Mouse (Mus musculus) midbrain, embryonic 15.5 days (tissue): ENCODE data around the gene Churc1. TPM values are rescaled to one million over a fixed set of nuclear protein-coding genes. Genes with fewer than 3 reads are reported as not detected.
A peak's percentile ranks its signal among the peaks of the same experiment; 100 is the strongest.
"Not testable (repeated sequence)": the region's sequence is repeated elsewhere in the genome, so short reads cannot be mapped to it uniquely, and the experiment has no call there.

Experiments
- ATAC-seq: fragments of 200-750 bp; cut with Nextera tagmentation; replicated peaks from 2 replicates; pipeline ENCODE4 v1.8.0; 2017; ENCODE audit warnings: moderate TSS enrichment
- H3K27ac ChIP-seq: fragments of 300-500 bp; sonication (generic); 2 replicates; pipeline ENCODE4 v1.5.1; 2015; ENCODE audit warnings: mild to moderate bottlenecking, inconsistent platforms
- H3K27me3 ChIP-seq: fragments of 300-500 bp; sonication (generic); replicated peaks from 2 replicates; pipeline ENCODE4 v1.6.1; 2015; ENCODE audit warnings: inconsistent platforms
- H3K36me3 ChIP-seq: fragments of 300-500 bp; sonication (generic); replicated peaks from 2 replicates; pipeline ENCODE4 v1.6.1; 2015; ENCODE audit warnings: inconsistent platforms
- H3K4me1 ChIP-seq: fragments of 300-500 bp; sonication (generic); 2 replicates; pipeline ENCODE4 v1.6.1; 2015; ENCODE audit warnings: inconsistent platforms
- H3K4me2 ChIP-seq: fragments of 300-500 bp; sonication (generic); 2 replicates; pipeline ENCODE4 v1.6.1; 2015; ENCODE audit warnings: inconsistent platforms, mild to moderate bottlenecking, moderate library complexity
- H3K4me3 ChIP-seq: fragments of 300-500 bp; sonication (generic); 2 replicates; pipeline ENCODE4 v1.5.1; 2015; ENCODE audit warnings: mild to moderate bottlenecking, inconsistent platforms
- H3K9ac ChIP-seq: fragments of 300-500 bp; sonication (generic); 2 replicates; pipeline ENCODE4 v1.6.1; 2015; ENCODE audit warnings: mild to moderate bottlenecking, inconsistent platforms
- H3K9me3 ChIP-seq: fragments of 300-500 bp; sonication (generic); 2 replicates; pipeline ENCODE4 v1.6.1; 2016; ENCODE audit warnings: inconsistent platforms
- WGBS: fragments of 180-500 bp; shearing (Covaris S2); methylation state at CpG from one replicate; pipeline ENCODE4 v1.1.7; 2015; ENCODE audit warnings: mixed read lengths; 5-methylcytosine and 5-hydroxymethylcytosine counted together
- polyA plus RNA-seq: library from polyadenylated mRNA; unstranded; fragments of >200 nt; fragmentation: Nextera tagmentation; extraction: Ambion mirVana; gene quantifications from 2 replicates; pipeline ENCODE4 v1.2.1, GENCODE M21; 2015

Churc1 gene
- polyA plus RNA-seq, 1 experiment from 2014 or later, result 127 TPM

DNA sequence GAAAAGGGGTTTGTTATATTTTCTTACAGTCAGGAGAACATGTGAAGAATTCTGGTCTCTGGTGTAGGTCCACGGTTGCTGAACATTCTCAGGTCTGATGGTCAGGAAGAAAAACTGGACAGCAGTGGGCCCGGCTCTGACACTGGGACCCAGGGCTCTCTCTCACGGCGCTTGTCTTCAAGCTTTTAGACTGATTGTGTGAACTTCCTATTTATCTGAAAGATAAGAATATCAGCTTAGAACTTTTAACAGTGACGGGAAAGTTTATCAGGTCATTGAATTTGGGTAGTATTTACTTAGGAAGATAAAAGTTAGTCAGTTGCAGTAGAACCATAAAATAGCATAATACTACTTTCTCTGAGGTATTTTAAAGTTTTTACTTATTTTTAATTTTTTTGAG lies 11.6 kb downstream of the Churc1 start:
- Histone ChIP-seq H3K27me3 (no peaks in the 10 kb centered on the region), H3K4me2 (no peak overlapping the region), H3K4me1 (no peaks in the 10 kb centered on the region), H3K27ac (no peak overlapping the region), H3K9ac (no peak overlapping the region), H3K36me3 (no peaks in the 10 kb centered on the region), H3K9me3 (no peaks in the 10 kb centered on the region), H3K4me3 (no peak overlapping the region)
- no peak for ATAC-seq
- WGBS, result 96% methylated on average over 5 of the region's 5 CpGs

DNA sequence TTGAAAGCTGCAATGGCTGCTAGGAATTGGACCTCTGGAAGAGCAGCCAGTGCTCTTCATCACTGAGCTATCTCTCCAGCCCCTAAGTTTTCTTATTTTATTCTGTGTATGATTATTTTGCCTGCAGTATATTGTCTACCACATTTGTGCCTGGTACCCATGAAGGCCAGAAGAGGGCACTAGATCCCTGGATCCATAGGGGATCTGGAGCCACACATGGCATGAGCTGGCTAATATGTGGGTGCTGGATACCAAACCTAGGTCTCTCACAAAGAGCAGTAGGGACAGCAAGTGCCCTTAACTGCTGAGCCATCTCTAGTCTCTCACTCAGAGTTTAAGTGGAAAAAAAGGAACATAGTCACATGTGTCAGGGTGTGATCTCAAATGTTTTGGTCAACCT lies 12.5 kb downstream of the Churc1 start:
- no peaks in the 10 kb centered on the region for H3K9me3 ChIP-seq
- no peaks in the 10 kb centered on the region for H3K27me3 ChIP-seq
- ATAC-seq, result no peak
- no peak overlapping the region for H3K4me2 ChIP-seq
- no peak overlapping the region for H3K27ac ChIP-seq
- H3K4me1 ChIP-seq, result no peaks in the 10 kb centered on the region
- H3K4me3 ChIP-seq, result no peak overlapping the region
- H3K36me3 ChIP-seq, result no peaks in the 10 kb centered on the region
- H3K9ac ChIP-seq, result no peak overlapping the region

DNA sequence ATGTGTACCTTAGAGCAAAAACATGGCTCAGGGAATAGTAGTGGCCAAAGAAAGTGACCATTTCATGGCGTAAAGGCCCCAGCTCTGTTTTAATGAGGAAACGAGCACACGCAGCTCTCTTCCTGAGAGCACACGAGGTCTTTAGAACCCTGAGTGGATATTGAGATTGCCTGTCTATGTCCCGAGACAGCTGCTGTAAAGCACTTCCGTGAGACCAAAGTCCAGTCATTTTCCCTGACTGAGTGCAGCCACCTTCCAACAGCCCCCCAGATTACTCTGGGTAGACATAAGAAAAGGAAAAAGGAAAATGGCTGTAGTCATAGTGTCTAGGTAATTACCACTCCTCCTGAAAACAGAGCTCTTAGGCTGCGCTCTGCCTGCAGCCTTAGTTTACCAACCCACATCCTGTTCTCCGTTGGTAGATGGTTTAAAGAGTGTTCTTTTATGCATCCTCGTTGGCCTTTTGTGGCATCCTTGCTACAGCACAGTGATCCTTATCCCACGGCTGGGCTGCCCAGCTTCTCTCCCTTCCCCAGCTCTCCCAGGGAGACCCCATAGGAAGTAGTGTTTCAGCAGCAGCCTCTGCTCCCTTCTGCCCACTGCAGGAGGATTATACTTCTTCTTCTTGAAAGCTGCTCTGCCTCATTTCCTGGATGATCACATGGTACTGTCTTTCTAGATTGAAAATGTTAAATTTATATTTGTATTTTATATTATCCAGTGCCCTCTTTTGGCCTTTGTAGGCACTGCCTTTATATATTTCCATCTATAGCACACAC lies 13.2 kb downstream of the Churc1 start:
- Histone ChIP-seq H3K9ac (no peak overlapping the region), H3K9me3 (no peaks in the 10 kb centered on the region), H3K4me3 (no peak overlapping the region), H3K36me3 (no peaks in the 10 kb centered on the region), H3K27me3 (no peaks in the 10 kb centered on the region), H3K4me1 (no peaks in the 10 kb centered on the region), H3K4me2 (no peak overlapping the region), H3K27ac (no peak overlapping the region)
- WGBS, result 83% methylated on average over 10 of the region's 10 CpGs
- ATAC-seq, result no peak

DNA sequence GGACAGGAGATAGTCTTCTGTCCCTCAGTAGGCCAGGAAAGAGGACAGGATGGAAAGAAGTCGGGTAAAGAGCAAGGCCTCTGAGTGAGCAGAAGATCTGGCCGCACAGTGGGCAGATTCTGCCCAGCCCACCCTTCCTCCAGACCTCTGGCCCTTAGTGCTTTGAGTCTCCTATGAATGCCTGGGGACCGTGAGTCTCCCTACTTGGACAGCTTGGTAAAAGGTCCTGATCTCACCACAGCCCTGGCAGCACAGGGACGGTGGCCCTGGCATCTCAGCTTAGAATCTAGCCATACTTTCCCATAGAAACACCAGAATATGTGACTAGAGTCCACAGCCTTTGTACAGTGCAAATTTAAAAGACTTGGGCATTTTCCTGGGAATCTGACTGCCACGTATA lies 14.6 kb downstream of the Churc1 start:
- Histone ChIP-seq H3K36me3 (no peaks in the 10 kb centered on the region), H3K9me3 (no peaks in the 10 kb centered on the region), H3K4me2 (no peak overlapping the region), H3K4me3 (no peak overlapping the region), H3K9ac (no peak overlapping the region), H3K4me1 (no peaks in the 10 kb centered on the region), H3K27me3 (no peaks in the 10 kb centered on the region), H3K27ac (no peak overlapping the region)
- ATAC-seq, result no peak
- 69% methylated on average over 5 of the region's 5 CpGs for WGBS

DNA sequence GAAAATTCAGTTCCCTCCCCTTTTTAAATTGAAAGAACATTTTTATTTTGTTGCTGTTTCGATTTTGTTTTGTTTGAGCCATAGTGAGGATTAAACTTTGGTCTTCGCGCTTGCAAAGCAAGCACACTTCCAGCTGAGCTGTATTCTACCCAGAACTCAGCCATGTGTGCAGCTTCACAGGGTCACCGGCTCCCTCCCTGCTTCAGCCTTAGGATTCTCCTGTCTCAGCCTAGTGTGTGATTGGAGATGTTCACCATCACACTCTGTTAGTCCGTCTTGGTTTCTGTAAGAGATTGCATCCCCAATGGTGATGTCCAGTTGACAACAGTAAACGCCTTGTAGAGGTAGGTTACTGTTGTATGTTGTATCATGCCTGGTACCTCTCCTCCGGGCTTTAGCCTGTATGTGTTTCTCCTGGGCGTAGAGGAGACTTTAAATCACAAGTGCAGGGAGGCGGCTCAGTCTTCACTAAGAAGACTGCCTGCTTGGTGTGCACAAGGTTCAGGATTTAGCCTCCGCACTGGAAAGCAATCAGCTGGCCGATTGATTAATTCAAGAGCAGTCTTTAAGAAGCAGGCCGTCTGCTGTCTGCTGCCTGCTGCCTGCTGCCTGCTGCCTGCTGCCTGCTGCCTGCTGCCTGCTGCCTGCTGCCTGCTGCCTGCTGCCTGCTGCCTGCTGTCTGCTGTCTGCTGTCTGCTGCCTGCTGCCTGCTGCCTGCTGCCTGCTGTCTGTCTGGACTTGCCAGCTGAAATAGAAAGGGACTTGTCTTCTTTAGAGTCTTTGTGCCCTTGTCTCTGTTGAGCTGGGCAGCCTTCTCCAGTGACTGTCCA lies 15.5 kb downstream of the Churc1 start:
- Histone ChIP-seq H3K4me1 (no peaks in the 10 kb centered on the region), H3K9me3 (no peaks in the 10 kb centered on the region), H3K4me3 (no peak overlapping the region), H3K4me2 (no peak overlapping the region), H3K27ac (peak overlapping the region; percentile 51; the same call in 1 of the 2 replicates), H3K9ac (no peak overlapping the region), H3K36me3 (no peaks in the 10 kb centered on the region), H3K27me3 (no peaks in the 10 kb centered on the region)
- WGBS, result 53% methylated on average over 12 of the region's 12 CpGs
- ATAC-seq, result no peak

DNA sequence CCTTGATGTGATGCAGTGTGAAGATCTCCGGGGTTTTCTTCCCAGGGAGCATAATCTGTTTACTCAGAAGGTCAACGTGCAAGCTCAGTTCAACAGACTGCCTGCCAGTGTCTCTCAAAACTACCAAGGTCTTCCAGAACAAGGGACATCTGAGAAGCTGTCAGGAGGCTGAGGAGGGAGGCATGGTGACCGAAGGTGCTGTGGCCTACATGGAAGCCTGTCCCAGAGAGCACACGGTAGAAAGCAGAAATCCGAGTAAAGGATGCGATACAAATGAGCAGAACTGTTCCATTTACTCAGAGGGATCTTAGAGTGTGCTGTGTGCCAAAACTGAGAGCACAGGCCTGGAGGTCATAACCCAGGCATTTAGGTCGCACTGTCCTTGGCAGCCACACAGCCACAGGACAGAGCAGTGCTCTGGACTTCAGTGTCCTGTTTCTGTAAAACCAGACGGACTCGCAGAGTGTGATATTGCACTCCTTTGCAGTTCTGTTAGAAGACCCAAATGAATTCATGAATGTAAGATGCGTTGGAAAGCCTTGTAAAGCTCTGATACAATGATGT lies 18.8 kb downstream of the Churc1 start:
- Histone ChIP-seq H3K27me3 (no peaks in the 10 kb centered on the region), H3K9me3 (no peaks in the 10 kb centered on the region), H3K4me2 (no peak overlapping the region), H3K36me3 (no peaks in the 10 kb centered on the region), H3K4me1 (no peaks in the 10 kb centered on the region), H3K27ac (no peak overlapping the region), H3K4me3 (no peak overlapping the region), H3K9ac (no peak overlapping the region)
- WGBS, result 68% methylated on average over 10 of the region's 10 CpGs
- ATAC-seq, result no peak

DNA sequence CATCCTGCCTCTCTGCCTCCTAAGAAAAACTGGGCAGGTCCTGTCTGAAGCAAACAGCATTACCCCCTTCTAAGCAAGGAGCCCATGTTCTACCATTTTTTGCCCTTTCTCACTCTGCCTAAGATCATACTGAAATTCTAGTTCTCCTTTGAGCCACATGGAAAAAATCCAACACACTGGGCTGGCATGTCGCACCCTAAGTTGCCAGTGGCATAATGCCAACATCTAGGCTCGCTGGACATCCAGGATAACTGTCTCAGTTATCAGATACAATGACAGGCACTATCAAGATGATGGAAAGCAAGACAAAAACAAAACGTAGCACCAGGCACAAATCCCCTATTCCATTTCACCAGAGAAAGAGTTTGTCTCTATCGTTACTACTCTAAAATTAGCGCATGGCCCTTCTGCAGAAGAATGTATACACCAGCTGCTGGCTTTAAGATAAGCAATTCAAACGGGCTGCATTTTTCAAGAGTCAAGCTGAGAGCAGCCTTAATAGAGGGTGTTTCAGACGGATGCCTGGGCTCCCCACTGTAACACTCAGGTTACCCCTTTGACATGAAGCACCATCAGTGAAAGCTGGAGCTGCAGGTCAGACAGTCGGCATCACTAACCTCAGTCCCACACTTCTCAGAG lies 25.2 kb downstream of the Churc1 start:
- Histone ChIP-seq H3K9me3 (no peaks in the 10 kb centered on the region), H3K27me3 (no peaks in the 10 kb centered on the region), H3K4me2 (no peak overlapping the region), H3K36me3 (no peaks in the 10 kb centered on the region), H3K9ac (no peak overlapping the region), H3K4me1 (no peaks in the 10 kb centered on the region), H3K27ac (no peak overlapping the region), H3K4me3 (no peak overlapping the region)
- no peak for ATAC-seq
- 48% methylated on average over 8 of the region's 8 CpGs for WGBS

DNA sequence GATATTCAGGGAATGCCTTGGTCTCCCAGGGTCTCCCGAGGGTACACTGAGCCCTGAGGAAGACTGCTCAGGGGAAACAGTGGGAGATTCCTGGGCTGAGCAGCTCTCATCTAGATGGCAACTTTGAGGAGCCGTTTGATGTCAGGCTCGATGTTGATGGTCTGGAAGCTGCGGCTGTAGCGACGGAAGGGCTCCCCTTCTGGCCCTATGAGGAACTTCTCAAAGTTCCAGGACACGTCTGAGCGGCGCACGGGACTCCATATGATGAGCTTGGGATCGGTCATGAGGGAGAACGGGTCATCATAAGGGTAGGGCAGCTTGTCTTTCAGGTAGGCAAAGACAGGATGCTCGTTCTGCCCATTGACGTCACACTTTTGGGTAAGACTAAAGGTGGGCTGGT lies 27.2 kb downstream of the Churc1 start:
- H3K27ac ChIP-seq, H3K4me3 ChIP-seq, H3K9ac ChIP-seq, H3K4me1 ChIP-seq, H3K36me3 ChIP-seq, ATAC-seq, H3K9me3 ChIP-seq, H3K27me3 ChIP-seq, H3K4me2 ChIP-seq: not testable (repeated sequence)
- WGBS, result 54% methylated on average over 14 of the region's 14 CpGs

DNA sequence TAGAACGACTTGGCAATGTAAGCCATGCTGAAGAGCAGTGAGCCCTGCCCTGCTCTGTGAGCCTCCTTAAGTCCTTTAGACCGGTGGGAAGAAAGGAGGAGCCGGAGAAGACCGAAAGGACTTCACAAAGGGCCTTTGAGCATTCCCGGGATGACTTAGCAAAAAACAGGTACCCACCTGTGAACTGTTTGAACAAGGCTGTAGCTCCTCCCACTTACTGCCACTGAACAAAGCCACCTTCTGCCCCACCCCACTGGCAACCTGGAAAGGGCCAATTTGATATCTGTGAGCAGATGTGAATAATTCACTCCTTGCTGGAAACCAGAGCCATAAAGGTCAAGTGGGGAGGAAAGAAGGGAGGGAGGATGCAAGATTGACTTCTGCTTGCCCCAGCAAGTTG lies 30.0 kb downstream of the Churc1 start, which contains the start of gene Gpx2:
TSS of gene Gpx2 (minus strand) at position 205 of the 400 bp plus-strand sequence.
- Histone ChIP-seq H3K4me1 (no peaks in the 10 kb centered on the region), H3K4me2 (no peak within 1 kb of the TSS), H3K27ac (no peak within 1 kb of the TSS), H3K9ac (no peak within 1 kb of the TSS), H3K36me3 (no peaks in the 10 kb centered on the region), H3K4me3 (no peak within 1 kb of the TSS), H3K27me3 (no peaks in the 10 kb centered on the region), H3K9me3 (no peaks in the 10 kb centered on the region)
- WGBS, result 79% methylated on average over 5 of the region's 5 CpGs
- no peak for ATAC-seq

DNA sequence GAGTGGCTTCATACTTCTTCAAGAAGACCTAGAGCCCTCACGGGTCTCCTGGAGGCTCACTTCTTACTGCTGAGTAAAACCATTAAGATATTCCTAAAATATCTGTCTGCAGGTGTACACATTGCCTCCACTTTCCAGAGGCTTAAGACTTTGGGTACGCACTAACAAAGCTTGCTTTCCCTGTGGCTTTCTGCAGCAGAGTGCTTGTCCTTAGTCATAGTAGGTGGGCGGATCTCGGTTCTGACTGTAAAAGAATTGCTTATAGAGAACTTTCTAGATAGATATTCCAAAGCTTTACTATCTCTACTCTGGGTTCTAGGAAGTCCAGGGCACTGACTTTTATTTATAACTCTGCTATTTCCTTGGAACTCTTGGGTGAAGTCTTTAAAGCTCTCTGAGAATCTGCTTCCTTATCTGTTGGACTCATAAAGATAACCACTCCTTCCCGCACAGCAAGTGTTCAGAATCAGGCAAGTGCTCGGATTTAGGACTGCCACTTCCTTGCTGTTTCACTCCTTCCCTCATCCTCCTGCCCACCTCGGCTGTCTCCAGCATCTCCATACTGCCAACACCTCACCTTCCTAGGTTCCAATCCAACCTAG lies 31.7 kb downstream of the Churc1 start:
- H3K4me2 ChIP-seq, result no peak overlapping the region
- ATAC-seq, result no peak
- H3K4me1 ChIP-seq, result no peaks in the 10 kb centered on the region
- no peak overlapping the region for H3K27ac ChIP-seq
- no peaks in the 10 kb centered on the region for H3K36me3 ChIP-seq
- H3K27me3 ChIP-seq, result no peaks in the 10 kb centered on the region
- WGBS, result 92% methylated on average over 7 of the region's 7 CpGs
- H3K4me3 ChIP-seq, result no peak overlapping the region
- H3K9me3 ChIP-seq, result no peaks in the 10 kb centered on the region
- no peak overlapping the region for H3K9ac ChIP-seq

DNA sequence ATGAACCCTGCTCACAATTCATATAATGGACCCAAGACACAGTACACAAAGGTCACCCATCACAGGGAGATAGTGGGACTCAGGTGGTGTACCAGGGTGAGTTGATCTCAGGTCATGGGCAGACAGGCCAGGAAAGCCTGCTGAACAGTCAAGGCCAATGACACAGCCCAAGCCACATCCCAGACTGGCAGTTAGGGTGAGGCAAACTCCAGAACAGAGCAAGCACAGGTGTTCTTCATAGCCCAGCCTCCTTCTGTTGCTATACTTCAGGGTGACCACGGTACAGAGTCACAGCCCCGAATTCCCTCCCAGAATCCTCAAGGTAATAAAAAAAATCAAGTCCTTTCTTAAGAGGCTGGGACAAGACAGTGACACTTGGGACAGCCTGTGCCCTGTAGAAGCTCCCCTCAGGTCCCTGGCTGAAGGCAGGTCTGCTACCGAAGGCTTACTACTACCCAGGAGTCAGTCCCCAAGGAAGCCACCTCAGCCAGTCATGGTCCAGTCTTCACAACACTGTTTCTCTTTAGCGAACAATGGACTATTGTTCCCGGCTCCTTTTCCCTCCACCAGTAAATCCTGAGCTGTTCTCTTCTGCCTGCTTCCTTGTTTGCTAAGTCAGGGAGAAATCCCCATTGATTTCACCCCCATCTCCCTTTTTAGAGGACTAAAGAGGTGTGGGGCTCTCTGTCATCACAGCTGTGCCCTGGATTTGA lies 32.8 kb downstream of the Churc1 start:
- no peaks in the 10 kb centered on the region for H3K4me1 ChIP-seq
- no peaks in the 10 kb centered on the region for H3K27me3 ChIP-seq
- no peaks in the 10 kb centered on the region for H3K36me3 ChIP-seq
- 45% methylated on average over 5 of the region's 5 CpGs for WGBS
- H3K9me3 ChIP-seq, result no peaks in the 10 kb centered on the region
- no peak overlapping the region for H3K4me3 ChIP-seq
- no peak for ATAC-seq
- no peak overlapping the region for H3K9ac ChIP-seq
- H3K27ac ChIP-seq, result no peak overlapping the region
- no peak overlapping the region for H3K4me2 ChIP-seq
